Mouse (Mus musculus) limb, embryonic 14.5 days (tissue): Measurements from ENCODE around the gene Defb21. TPM values are rescaled to one million over a fixed set of nuclear protein-coding genes. Genes with fewer than 3 reads are reported as not detected.

Experiments
- ATAC-seq: fragments of 200-750 bp; cut with Nextera tagmentation; 2 replicates; pipeline ENCODE4 v1.8.0; 2017; ENCODE audit warnings: low read depth, moderate number of reproducible peaks, moderate TSS enrichment; ENCODE audit not compliant: low FRiP score
- DNase-seq: peaks from one replicate; pipeline ENCODE4 v3.0.0-alpha.2; 2015; ENCODE audit warnings: low spot score
- H3K27ac ChIP-seq: fragments of 300-500 bp; sonication (generic); replicated peaks from 2 replicates; pipeline ENCODE4 v1.5.1; 2014; ENCODE audit warnings: low read depth, mild to moderate bottlenecking, low read length, moderate library complexity, mixed read lengths
- H3K27me3 ChIP-seq: fragments of 300-500 bp; sonication (generic); 2 replicates; pipeline ENCODE4 v1.6.1; 2014; ENCODE audit warnings: low read length, mixed read lengths; ENCODE audit not compliant: control insufficient read depth, insufficient read depth
- H3K36me3 ChIP-seq: fragments of 300-500 bp; sonication (generic); 2 replicates; pipeline ENCODE4 v1.6.1; 2014; ENCODE audit warnings: mild to moderate bottlenecking, low read length, moderate library complexity, mixed read lengths; ENCODE audit not compliant: control insufficient read depth, insufficient read depth
- H3K4me1 ChIP-seq: fragments of 300-500 bp; sonication (generic); 2 replicates; pipeline ENCODE4 v1.6.1; 2014; ENCODE audit warnings: antibody characterized with exemption, low read length, mixed read lengths; ENCODE audit not compliant: control insufficient read depth, insufficient read depth
- H3K4me2 ChIP-seq: fragments of 300-500 bp; sonication (generic); replicated peaks from 2 replicates; pipeline ENCODE4 v1.6.1; 2014; ENCODE audit warnings: low read depth, mild to moderate bottlenecking, low read length, moderate library complexity; ENCODE audit not compliant: severe bottlenecking
- H3K4me3 ChIP-seq: fragments of 300-500 bp; sonication (generic); replicated peaks from 2 replicates; pipeline ENCODE4 v1.5.1; 2014; ENCODE audit warnings: low read length
- H3K9ac ChIP-seq: fragments of 300-500 bp; sonication (generic); 2 replicates; pipeline ENCODE4 v1.6.1; 2014; ENCODE audit warnings: mild to moderate bottlenecking, low read depth, low read length, moderate library complexity; ENCODE audit not compliant: severe bottlenecking
- H3K9me3 ChIP-seq: fragments of 300-500 bp; sonication (generic); 2 replicates; pipeline ENCODE4 v1.6.1; 2016; ENCODE audit warnings: low read length; ENCODE audit not compliant: control insufficient read depth
- POLR2A ChIP-seq: fragments of 200-500 bp; IDR thresholded peaks from 2 replicates; pipeline ENCODE4 v1.8.0; 2012; ENCODE audit warnings: inconsistent platforms, mild to moderate bottlenecking, moderate library complexity, borderline replicate concordance; ENCODE audit not compliant: insufficient read depth, insufficient read length; ENCODE audit errors: extremely low read depth
- WGBS: fragments of 180-500 bp; shearing (Covaris S2); extraction: QIAGEN DNeasy Blood & Tissue Kit; methylation state at CpG from one replicate; pipeline ENCODE4 v1.1.7; 2014; 5-methylcytosine and 5-hydroxymethylcytosine counted together
- polyA plus RNA-seq, 2 experiments: library from polyadenylated mRNA; depleted of rRNA in 1 of 2; stranded (reverse) in 1 of 2; unstranded in 1 of 2; fragments of >200 nt; fragmentation: Nextera tagmentation in 1 of 2; extraction: Ambion mirVana in 1 of 2; gene quantifications; 2 replicates each; pipeline versions ENCODE4 v1.2.1 to v1.2.3; 2012 to 2014

The Defb21 gene
- polyA plus RNA-seq, 2 experiments = not detected

DNA sequence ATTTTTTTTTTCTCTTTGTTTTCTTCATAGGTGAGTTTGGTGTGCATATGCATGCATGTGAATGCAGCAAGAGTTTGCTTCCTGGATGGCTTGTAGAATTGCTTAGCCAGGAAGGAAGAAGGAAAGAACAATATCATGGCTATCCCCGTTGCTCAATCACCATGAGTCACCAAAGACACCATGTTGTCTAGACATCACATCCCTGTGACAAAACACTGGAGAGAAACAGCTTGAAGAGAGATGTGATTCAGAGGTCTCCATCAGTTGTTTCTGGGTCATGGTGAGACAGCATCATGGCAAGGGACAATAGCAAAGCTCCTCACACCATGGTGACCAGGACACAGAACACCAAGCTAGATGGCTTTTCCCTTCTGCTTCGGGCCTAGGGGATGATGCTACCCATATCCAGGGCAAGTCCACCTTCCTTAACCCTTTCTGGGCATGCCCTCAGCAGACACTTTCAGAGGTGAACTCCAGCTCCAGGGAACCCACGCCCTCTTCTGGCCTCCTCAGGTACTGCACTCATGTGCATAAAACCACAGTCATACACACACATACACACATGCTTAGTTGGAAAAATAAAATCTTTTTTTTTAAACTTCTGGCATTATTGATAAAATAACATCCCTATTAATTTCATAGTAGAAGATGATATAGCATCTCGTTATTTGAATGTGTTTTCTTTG lies 28.9 kb downstream of the Defb21 start:
- ATAC-seq (no peak), DNase-seq (no peak)
- Histone ChIP-seq H3K4me1 (no peaks in the 10 kb centered on the region), H3K4me2 (no peak overlapping the region), H3K9me3 (peaks cover 3% of the 10 kb centered on the region; the same call in 1 of the 2 replicates), H3K9ac (no peak overlapping the region), H3K27ac (no peak overlapping the region), H3K27me3 (no peaks in the 10 kb centered on the region), H3K36me3 (no peaks in the 10 kb centered on the region), H3K4me3 (no peak overlapping the region)
- whole genome bisulfite sequencing = 69% methylated on average over 4 of the region's 4 CpGs
- TF ChIP-seq POLR2A = no peak

GRCm38 (mm10) chr2:152604057-152604456 lies 31.5 kb downstream of the Defb21 start, which contains the start of gene Defb36:
Gene Defb36, plus strand, starts transcription at chr2:152604327.
- Histone ChIP-seq H3K9me3 (peaks cover 3% of the 10 kb centered on the region; the same call in 1 of the 2 replicates), H3K4me1 (no peaks in the 10 kb centered on the region), H3K4me3 (no peak within 1 kb of the TSS), H3K36me3 (no peaks in the 10 kb centered on the region), H3K4me2 (no peak within 1 kb of the TSS), H3K9ac (no peak within 1 kb of the TSS), H3K27ac (no peak within 1 kb of the TSS), H3K27me3 (no peaks in the 10 kb centered on the region)
- DNase-seq = no peak
- ATAC-seq = no peak
- no peak for TF ChIP-seq POLR2A
- 84% methylated on average over 15 of the region's 15 CpGs for WGBS

GRCm38 (mm10) chr2:152607746-152608145 lies 35.2 kb downstream of the Defb21 start:
- H3K36me3 ChIP-seq = no peaks in the 10 kb centered on the region
- no peak for ATAC-seq
- 40% methylated on average over 6 of the region's 6 CpGs for WGBS
- no peaks in the 10 kb centered on the region for H3K4me1 ChIP-seq
- no peaks in the 10 kb centered on the region for H3K9me3 ChIP-seq
- no peak overlapping the region for H3K4me2 ChIP-seq
- no peak for DNase-seq
- H3K27me3 ChIP-seq = no peaks in the 10 kb centered on the region
- no peak overlapping the region for H3K27ac ChIP-seq
- TF ChIP-seq POLR2A = no peak
- no peak overlapping the region for H3K4me3 ChIP-seq
- H3K9ac ChIP-seq = no peak overlapping the region

GRCm38 (mm10) chr2:152608719-152609118 lies 36.2 kb downstream of the Defb21 start:
- Histone ChIP-seq H3K36me3 (no peaks in the 10 kb centered on the region), H3K27ac (no peak overlapping the region), H3K4me1 (no peaks in the 10 kb centered on the region), H3K9ac (no peak overlapping the region), H3K4me2 (no peak overlapping the region), H3K27me3 (no peaks in the 10 kb centered on the region), H3K9me3 (no peaks in the 10 kb centered on the region), H3K4me3 (no peak overlapping the region)
- no peak for TF ChIP-seq POLR2A
- 81% methylated on average over 1 of the region's 1 CpGs for WGBS
- ATAC-seq (no peak), DNase-seq (no peak)

- DNase-seq (no peak), ATAC-seq (no peak; the same call in 1 of the 2 replicates)
- Histone ChIP-seq H3K4me3 (no peak overlapping the region), H3K4me1 (no peaks in the 10 kb centered on the region), H3K27me3 (no peaks in the 10 kb centered on the region), H3K4me2 (no peak overlapping the region), H3K9ac (no peak overlapping the region), H3K9me3 (no peaks in the 10 kb centered on the region), H3K36me3 (no peaks in the 10 kb centered on the region), H3K27ac (no peak overlapping the region)
- 31% methylated on average over 7 of the region's 8 CpGs for WGBS
- TF ChIP-seq POLR2A = no peak
Measured at GRCm38 (mm10) chr2:152612193-152612592, 39.6 kb downstream of the Defb21 start.
